Mouse (Mus musculus) spleen, embryonic (tissue): ENCODE measurements around the gene Naxe.

Source experiments
- CTCF ChIA-PET: fragments of 350-600 bp; sonication (Branson Sonifier 250); formaldehyde crosslinking; loops from one replicate; lab custom pipeline; 2022; lab: Charles Lee

The Naxe gene

GRCm38 (mm10) chr3:88068386-88068785, 10.1 kb upstream of the Naxe start:
- CTCF ChIA-PET = no interaction called here

DNA sequence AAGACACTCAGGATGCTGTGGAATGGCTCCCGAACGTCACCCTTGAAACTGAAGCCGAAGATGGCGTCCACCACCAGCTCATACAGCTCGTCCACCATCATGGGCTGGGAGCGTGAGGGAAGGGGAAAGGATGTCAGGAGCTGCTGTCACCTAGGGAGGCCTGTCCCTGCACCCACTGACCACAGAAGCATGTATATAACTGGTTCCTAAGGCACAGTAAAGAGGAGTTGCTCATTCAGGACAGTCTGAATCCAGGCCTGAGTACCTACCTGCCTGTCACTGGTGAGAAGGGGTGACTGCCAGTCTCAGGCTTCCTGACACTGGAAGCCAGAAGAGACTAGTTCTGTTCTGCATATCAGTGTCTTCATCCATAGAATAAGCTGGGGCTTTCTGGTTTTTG, 1.3 kb downstream of the Naxe start:
- CTCF ChIA-PET = no interaction called here

GRCm38 (mm10) chr3:88049532-88049931, 8.8 kb downstream of the Naxe start:
- CTCF ChIA-PET = interaction anchor here (0.6 kb wide), 1 partner anchor 81 kb away, joined by 6 read pairs; no protein-coding TSS in a partner anchor

- CTCF ChIA-PET = no interaction called here
These were observed 15.5 kb downstream of the Naxe start, which contains the start of gene Gpatch4 for GRCm38 (mm10) chr3:88042661-88043421. TSS of gene Gpatch4 (plus strand) at chr3:88043108.

GRCm38 (mm10) chr3:88035561-88036293, 22.6 kb downstream of the Naxe start:
- CTCF ChIA-PET = no interaction called here

- CTCF ChIA-PET = no interaction called here
These were observed 24.8 kb downstream of the Naxe start for GRCm38 (mm10) chr3:88033506-88033905.

GRCm38 (mm10) chr3:88030608-88031395, 27.5 kb downstream of the Naxe start:
- CTCF ChIA-PET = no interaction called here

DNA sequence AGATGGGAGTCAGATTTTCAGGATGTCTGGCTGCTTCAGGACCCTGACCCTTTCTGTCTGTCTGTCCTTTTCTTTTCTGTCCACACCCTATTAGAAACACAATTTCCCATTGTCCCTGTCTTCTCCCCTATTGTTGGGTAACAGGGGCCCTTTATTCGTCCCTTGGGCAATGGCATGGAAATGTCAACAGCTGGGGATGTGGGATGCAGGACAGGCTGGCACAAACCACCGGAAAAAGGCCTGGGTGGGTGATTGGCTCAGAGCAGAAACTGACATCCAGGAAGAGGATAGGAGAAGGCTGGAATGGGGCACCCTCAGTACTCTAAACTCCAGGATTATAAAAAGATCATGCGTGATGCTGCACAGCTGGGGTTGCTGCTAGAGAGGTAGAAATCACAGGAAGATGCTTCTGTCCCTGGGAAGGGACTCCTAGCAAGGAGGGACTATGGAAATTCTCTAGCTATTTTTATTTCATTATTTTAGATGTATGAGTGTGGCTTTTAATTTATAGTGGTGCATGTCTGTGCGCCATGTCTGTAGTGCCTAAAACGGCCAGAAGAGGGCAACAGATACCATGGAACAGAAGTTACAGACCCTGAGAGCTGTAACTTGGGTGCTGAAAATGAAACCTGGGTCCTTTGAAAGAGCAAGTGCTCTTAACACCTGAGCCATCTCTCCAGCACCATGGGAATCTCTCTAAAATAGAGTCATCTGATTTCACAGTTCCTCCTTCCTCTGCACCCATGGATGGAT, 30.7 kb downstream of the Naxe start, which contains the start of gene Hapln2:
Gene Hapln2 (minus strand): TSS at position 150 of the 753 bp plus-strand sequence.
- CTCF ChIA-PET = no interaction called here

DNA sequence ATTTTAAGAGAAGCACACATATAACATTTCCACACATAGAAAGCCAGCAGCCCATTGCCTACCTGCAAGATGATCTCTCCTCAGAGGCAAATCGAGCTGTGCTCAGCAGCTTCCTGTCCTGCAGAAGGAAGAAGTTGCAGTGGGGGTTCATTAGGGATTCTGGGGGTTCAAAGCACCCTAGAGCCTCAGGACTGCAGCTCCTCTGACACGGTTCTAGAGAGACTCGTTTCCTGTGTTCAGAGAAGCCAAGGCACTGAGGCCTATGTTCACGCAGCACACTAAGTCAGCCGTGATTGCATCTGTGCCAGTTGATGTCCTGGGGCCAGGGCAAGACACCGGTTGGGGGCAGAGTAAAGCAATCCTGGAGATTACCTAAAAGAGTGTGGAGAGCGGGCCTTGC, 31.5 kb downstream of the Naxe start:
- CTCF ChIA-PET = no interaction called here

- CTCF ChIA-PET = interaction anchor here (0.6 kb wide), 2 partner anchors 12 to 112 kb away, joined by 4 to 6 read pairs; no protein-coding TSS in a partner anchor
These were observed 34.9 kb downstream of the Naxe start for GRCm38 (mm10) chr3:88023192-88024074.

DNA sequence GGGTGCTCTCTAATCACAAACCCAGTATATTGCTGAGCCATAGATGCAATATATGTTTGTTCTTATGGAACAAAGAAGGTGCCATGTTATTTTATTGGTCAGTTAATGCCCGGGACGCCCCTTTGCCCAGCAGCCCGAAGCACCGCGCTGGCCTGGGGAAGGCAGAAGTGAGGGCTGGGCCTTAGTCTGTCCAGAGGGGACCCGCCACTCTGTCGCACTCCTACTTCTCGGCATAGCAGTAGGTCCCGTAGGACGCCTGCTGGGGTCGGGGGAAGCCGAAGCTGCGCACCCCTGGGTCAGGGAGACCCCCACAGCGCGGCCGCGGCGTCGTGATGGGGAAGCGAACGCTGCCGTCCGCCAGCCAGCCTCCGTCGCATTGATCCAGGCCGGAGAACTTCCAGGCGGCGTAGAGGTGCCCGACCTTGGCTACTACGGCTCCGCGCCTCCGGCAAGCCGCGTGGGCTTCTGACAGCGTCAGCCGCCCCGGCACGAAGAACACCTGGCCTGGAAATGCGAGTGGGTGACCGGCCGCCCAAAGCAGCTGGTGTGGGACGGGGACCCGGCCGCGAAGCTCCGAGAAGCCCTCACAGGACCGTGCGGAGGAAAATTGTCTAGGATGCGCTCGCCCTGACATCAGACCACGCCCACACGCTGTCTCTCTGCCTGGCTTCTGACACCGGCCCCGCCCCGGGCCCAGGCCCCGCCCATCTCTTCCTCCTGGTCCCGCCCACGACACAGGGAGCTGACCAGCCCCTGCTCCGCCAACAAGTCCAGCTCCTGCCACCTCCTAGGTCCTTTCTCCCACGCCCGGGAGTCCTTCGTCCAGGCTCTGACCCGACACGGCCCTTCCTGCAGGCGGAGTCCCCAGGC, 35.7 kb downstream of the Naxe start:
- CTCF ChIA-PET = no interaction called here

DNA sequence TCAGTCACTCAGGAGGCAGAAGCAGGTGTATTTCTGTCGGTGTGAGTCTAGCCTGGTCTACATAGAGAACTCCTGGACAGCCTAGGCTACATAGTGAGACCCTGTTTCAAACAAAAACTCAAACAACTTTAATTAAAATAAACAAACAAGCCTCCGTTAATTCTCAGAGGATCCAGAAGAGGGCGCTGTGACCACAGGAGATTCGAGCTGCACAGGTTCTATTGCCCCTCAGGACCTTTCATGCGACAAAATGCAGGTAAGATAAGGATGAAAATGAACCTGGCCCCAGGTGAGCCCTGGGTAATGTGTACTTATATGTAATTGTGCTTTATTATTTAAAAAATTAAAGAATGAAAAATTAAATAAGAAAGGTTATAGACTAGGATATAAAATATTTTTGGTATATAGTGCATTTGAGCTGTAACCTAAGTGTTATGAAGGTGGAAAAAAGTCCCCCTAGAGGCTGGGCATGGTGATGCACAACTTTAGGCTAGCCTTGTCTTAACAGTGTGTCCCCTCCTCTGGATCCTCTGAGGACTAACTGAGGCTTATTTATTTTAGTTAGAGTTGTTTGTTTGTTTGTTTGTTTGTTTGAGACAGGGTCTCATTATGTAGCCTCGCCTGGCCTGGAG, 47.5 kb downstream of the Naxe start:
- CTCF ChIA-PET = interaction anchor here (0.7 kb wide), 1 partner anchor 13 kb away, joined by 6 read pairs; no protein-coding TSS in a partner anchor
